Mouse (Mus musculus): ENCODE measurements around the gene Gm10408. TPM values are rescaled to one million over a fixed set of nuclear protein-coding genes. Genes with fewer than 3 reads are reported as not detected.
"Not testable (repeated sequence)": the region's sequence is repeated elsewhere in the genome, so short reads cannot be mapped to it uniquely, and the experiment has no call there.

Gm10408 gene
- not detected in 2 replicates for polyA plus RNA-seq (2015; fragmentation: Nextera tagmentation; extraction: Ambion mirVana)

DNA sequence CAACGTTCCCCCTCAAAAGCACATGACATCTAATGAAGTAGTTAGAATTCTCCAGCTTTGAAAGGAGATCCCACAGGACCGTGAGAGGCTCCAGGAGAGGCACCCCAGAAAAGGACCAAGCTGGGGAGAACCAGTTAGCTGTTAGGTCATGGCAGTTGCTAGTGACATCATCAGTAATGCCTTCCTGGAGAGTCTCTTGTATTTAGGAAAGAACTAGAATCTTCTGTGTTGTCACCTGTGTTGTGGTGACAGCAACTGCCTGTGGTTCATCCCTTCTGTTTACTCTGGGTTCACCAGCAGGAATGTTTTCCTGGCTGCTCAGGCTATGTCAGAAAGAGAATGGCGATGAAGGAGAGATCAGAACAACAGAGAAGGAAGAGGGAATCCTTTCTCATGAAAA is at the start of gene Gm10408:
Gene Gm10408 (plus strand): TSS at position 301 of the 400 bp plus-strand sequence.
- DNase-seq (ENCODE audit: low spot score), result not testable (repeated sequence)

- not testable (repeated sequence) for DNase-seq (ENCODE audit: low spot score)
These were observed 36.9 kb upstream of the Gm10408 start, which contains the start of gene Gm10409 for GRCm38 (mm10) chr14:3412314-3412713. Gene Gm10409 (plus strand): TSS chr14:3412614.

- not testable (repeated sequence) for DNase-seq (ENCODE audit: low spot score)
These were observed 21.4 kb upstream of the Gm10408 start, which contains the start of gene Gm3005 for GRCm38 (mm10) chr14:3427803-3428202. Gene Gm3005 (plus strand): TSS chr14:3428103.

Other genes with a start within 250 kb of the Gm10408 start
- gene D830030K20Rik, start 240.9 kb upstream of the Gm10408 start, polyA plus RNA-seq (2015; fragmentation: Nextera tagmentation; extraction: Ambion mirVana), result 0.54 and 1.2 TPM in 2 replicates
- gene Gm2956, start 116.8 kb upstream of the Gm10408 start, polyA plus RNA-seq (2015; fragmentation: Nextera tagmentation; extraction: Ambion mirVana), result not detected in 2 replicates
- gene Gm10413, start 54.3 kb upstream of the Gm10408 start, polyA plus RNA-seq (2015; fragmentation: Nextera tagmentation; extraction: Ambion mirVana), result 0.14 TPM in 1 of 2 replicates, not detected in the other
- 0.21 and 0.22 TPM in 2 replicates for gene Gm10409, start 36.8 kb upstream of the Gm10408 start, polyA plus RNA-seq (2015; fragmentation: Nextera tagmentation; extraction: Ambion mirVana)
- gene Gm3005, start 21.3 kb upstream of the Gm10408 start, polyA plus RNA-seq (2015; fragmentation: Nextera tagmentation; extraction: Ambion mirVana), result not detected in 2 replicates
- 0.14 TPM in 1 of 2 replicates, not detected in the other for gene Gm3012, start 185.1 kb downstream of the Gm10408 start, polyA plus RNA-seq (2015; fragmentation: Nextera tagmentation; extraction: Ambion mirVana)
- gene Gm3020, start 202.7 kb downstream of the Gm10408 start, polyA plus RNA-seq (2015; fragmentation: Nextera tagmentation; extraction: Ambion mirVana), result 0.21 and 0.22 TPM in 2 replicates
- 0.19 TPM in 1 of 2 replicates, not detected in the other for gene Gm3043, start 239.4 kb downstream of the Gm10408 start, polyA plus RNA-seq (2015; fragmentation: Nextera tagmentation; extraction: Ambion mirVana)